Mouse (Mus musculus) forebrain, embryonic 10.5 days (tissue): ENCODE results near the gene Rnf187. TPM values are rescaled to one million over a fixed set of nuclear protein-coding genes. Genes with fewer than 3 reads are reported as not detected.
A peak's percentile ranks its signal among the peaks of the same experiment; 100 is the strongest.

Source experiments
- DNase-seq: peaks from one replicate; pipeline ENCODE4 v3.0.0-alpha.2; 2017; ENCODE audit warnings: low spot score; ENCODE audit errors: extremely low spot score
- H3K27ac ChIP-seq: fragments of 300-500 bp; sonication (generic); 2 replicates; pipeline ENCODE4 v1.5.1; 2016; ENCODE audit warnings: mild to moderate bottlenecking
- H3K27me3 ChIP-seq: fragments of 300-500 bp; sonication (generic); 2 replicates; pipeline ENCODE4 v1.6.1; 2016; ENCODE audit warnings: mild to moderate bottlenecking; ENCODE audit not compliant: poor library complexity, severe bottlenecking
- H3K36me3 ChIP-seq: fragments of 300-500 bp; sonication (generic); replicated peaks from 2 replicates; pipeline ENCODE4 v1.6.1; 2016; ENCODE audit warnings: mild to moderate bottlenecking, moderate library complexity
- H3K4me1 ChIP-seq: fragments of 300-500 bp; sonication (generic); 2 replicates; pipeline ENCODE4 v1.6.1; 2016
- H3K4me3 ChIP-seq: fragments of 300-500 bp; sonication (generic); 2 replicates; pipeline ENCODE4 v1.5.1; 2016; ENCODE audit warnings: mild to moderate bottlenecking, moderate library complexity
- H3K9me3 ChIP-seq: fragments of 300-500 bp; sonication (generic); 2 replicates; pipeline ENCODE4 v1.6.1; 2016; ENCODE audit warnings: mild to moderate bottlenecking, moderate library complexity
- WGBS: fragments of 180-500 bp; shearing (Covaris S2); methylation state at CpG from one replicate; pipeline ENCODE4 v1.1.7; 2016; 5-methylcytosine and 5-hydroxymethylcytosine counted together
- microRNA-seq: library from miRNA; unstranded; fragments of <30 nt; microRNA quantifications from one replicate; pipeline ENCODE4, GENCODE M21; 2017
- polyA plus RNA-seq: library from polyadenylated mRNA; unstranded; fragments of >200 nt; fragmentation: Nextera tagmentation; extraction: Ambion mirVana; gene quantifications from 2 replicates; pipeline ENCODE4 v1.2.1, GENCODE M21; 2016

The Rnf187 gene
- polyA plus RNA-seq, 1 experiment from 2014 or later, result 265 TPM

DNA sequence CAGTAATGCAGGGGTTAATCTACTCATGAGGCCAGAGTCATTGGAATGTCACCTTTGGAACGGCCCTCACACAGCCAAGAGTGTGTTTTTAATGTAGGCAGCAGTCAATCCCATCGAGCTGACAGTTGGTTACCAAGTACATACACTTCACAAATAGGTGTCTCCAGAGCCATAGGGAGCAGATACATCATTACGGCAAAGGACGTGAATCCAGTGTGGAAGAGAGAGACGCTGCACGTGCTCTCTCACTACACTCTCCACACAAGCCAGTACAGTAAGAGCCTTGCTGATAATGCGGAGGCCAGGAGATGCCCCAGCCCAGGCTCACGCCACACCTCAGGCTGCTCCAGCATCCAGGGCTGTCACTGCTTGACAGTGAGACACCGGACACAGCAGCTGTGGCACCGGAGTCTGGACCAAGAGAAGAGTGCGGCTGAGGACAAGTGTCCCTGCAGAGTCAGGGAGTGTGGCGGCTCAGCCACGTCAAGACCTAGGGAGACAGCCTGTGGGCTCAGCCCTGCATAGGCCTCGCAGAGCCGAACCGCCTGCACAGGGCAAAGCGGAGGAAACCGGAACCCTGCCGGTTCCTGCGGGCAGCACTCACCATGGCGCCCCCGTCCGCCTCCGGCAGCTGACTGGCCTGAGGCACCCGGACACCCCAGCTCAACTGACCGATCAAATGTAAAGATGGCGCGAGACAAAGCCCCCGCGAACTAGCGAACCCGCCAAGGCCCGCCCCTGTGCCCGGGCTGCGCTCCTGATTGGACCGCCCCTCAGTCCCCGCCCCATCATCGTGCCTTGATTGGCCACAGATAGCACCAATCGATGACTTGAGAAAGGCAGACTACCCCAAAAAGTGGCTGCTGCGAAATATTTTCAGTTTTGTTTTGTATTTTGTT lies 35.0 kb downstream of the Rnf187 start, which contains the start of gene Zfp39:
Gene Zfp39, minus strand, starts transcription at position 715 of the 899 bp plus-strand sequence.
- under 1% methylated on average over 40 of the region's 40 CpGs for WGBS
- H3K4me1 ChIP-seq, result peaks cover 16% of the 10 kb centered on the region

DNA sequence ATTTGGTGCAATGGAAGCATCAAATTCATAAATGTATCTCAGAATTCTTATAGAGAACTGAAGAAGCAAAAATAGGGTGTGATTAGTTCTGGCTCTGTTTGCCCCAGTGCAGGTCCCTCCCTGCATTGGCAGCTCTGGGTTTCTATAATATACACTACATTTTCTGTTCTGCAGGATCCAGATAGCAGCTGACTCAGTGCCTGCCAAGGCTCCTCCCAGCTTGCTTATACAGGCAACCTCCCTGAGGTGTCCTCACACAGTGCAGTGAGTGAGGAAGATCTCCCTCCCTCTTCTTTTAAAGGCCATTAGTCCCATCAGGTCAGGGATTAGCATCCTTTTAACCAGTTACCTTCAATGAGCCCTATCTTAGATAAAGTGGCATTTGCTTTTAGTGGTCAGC lies 37.6 kb downstream of the Rnf187 start:
- H3K36me3 ChIP-seq, result peaks cover 59% of the 10 kb centered on the region
- no peaks in the 10 kb centered on the region for H3K9me3 ChIP-seq
- H3K27me3 ChIP-seq, result no peaks in the 10 kb centered on the region
- no peak for DNase-seq
- no peak overlapping the region for H3K4me3 ChIP-seq
- H3K4me1 ChIP-seq, result peaks cover 16% of the 10 kb centered on the region
- H3K27ac ChIP-seq, result no peak overlapping the region

More for the DNA sequence above, 35.0 kb downstream of the Rnf187 start, which contains the start of gene Zfp39:
- H3K36me3 ChIP-seq, result peaks cover 35% of the 10 kb centered on the region
- peak within 1 kb of the TSS; percentile 95 for H3K27ac ChIP-seq
- DNase-seq, result peak; percentile 96
- H3K4me3 ChIP-seq, result peak within 1 kb of the TSS; percentile 88
- H3K9me3 ChIP-seq, result no peaks in the 10 kb centered on the region
- H3K27me3 ChIP-seq, result no peaks in the 10 kb centered on the region

DNA sequence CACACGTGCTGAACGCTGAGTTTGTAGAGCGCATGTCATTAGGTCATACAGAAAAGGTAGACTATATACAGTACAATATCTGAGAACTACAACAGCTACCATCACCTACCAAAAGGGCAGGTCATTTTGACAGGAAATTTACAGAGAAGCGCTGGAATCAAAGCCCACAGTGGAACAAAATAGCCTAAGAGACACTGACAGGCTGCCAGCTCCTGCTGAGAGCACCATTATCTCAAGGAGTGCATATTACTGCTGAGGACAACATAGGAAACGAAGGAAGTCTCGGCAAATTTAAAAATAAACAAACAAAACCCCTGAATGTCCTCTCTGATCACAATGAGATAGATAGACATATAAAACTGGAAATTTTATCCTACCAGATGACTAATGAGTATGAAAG lies 41.2 kb downstream of the Rnf187 start:
- WGBS, result 88% methylated on average over 6 of the region's 6 CpGs
- H3K9me3 ChIP-seq, result no peaks in the 10 kb centered on the region
- peaks cover 2% of the 10 kb centered on the region; the same call in 1 of the 2 replicates for H3K4me1 ChIP-seq
- peaks cover 88% of the 10 kb centered on the region for H3K36me3 ChIP-seq
- no peak overlapping the region for H3K27ac ChIP-seq
- H3K4me3 ChIP-seq, result no peak overlapping the region
- H3K27me3 ChIP-seq, result no peaks in the 10 kb centered on the region
- no peak for DNase-seq

- no peak for DNase-seq
- no peak overlapping the region for H3K27ac ChIP-seq
- no peaks in the 10 kb centered on the region for H3K27me3 ChIP-seq
- no peaks in the 10 kb centered on the region for H3K4me1 ChIP-seq
- H3K4me3 ChIP-seq, result no peak overlapping the region
- WGBS, result 81% methylated on average over 6 of the region's 6 CpGs
- no peaks in the 10 kb centered on the region for H3K9me3 ChIP-seq
- peaks cover 90% of the 10 kb centered on the region for H3K36me3 ChIP-seq
These were observed 44.3 kb downstream of the Rnf187 start for GRCm38 (mm10) chr11:58894456-58894855.

DNA sequence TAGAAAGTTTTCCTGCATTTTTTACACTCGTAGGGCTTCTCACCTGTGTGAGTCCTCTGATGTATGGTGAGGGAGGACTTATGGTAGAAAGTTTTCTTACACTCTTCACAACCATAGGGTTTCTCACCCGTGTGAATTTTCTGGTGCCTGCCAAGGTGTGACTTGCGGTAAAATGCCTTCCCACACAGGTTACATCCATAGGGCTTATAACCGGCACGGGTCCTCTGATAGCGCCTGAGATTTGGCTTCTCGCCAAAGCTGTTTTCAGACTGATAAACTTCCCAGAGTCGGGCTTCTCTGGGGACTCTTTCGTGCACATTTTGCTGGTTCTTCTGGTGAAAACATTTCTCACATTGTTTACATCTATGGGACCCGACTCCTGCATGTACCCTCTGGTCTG lies 48.2 kb downstream of the Rnf187 start:
- Histone ChIP-seq H3K36me3 (peaks cover 75% of the 10 kb centered on the region), H3K9me3 (no peaks in the 10 kb centered on the region)

GRCm38 (mm10) chr11:58883756-58884155 lies 55.0 kb downstream of the Rnf187 start:
- 90% methylated on average over 8 of the region's 8 CpGs for WGBS
- no peak for DNase-seq
- Histone ChIP-seq H3K36me3 (peaks cover 53% of the 10 kb centered on the region), H3K27ac (no peak overlapping the region), H3K27me3 (no peaks in the 10 kb centered on the region), H3K9me3 (no peaks in the 10 kb centered on the region), H3K4me3 (no peak overlapping the region), H3K4me1 (no peaks in the 10 kb centered on the region)

More for the DNA sequence above, 48.2 kb downstream of the Rnf187 start:
- H3K4me3 ChIP-seq, result no peak overlapping the region
- no peak overlapping the region for H3K27ac ChIP-seq
- 96% methylated on average over 10 of the region's 10 CpGs for WGBS
- H3K27me3 ChIP-seq, result no peaks in the 10 kb centered on the region
- H3K4me1 ChIP-seq, result no peaks in the 10 kb centered on the region
- DNase-seq, result no peak

Small RNAs within 50 kb of the gene (microRNA-seq; reads per million reads assigned to microRNA genes)
- not detected for gene Gm44313

Other genes starting within 250 kb of the Rnf187 start
- not detected in 2 replicates for gene Olfr319, start 239.8 kb downstream of the Rnf187 start, polyA plus RNA-seq
- gene Olfr318, start 214.9 kb downstream of the Rnf187 start, polyA plus RNA-seq, result not detected in 2 replicates
- gene Olfr317, start 199.7 kb downstream of the Rnf187 start, polyA plus RNA-seq, result not detected in 2 replicates
- not detected in 2 replicates for gene Olfr316, start 186.2 kb downstream of the Rnf187 start, polyA plus RNA-seq
- not detected in 2 replicates for gene Olfr315, start 165.7 kb downstream of the Rnf187 start, polyA plus RNA-seq
- not detected in 2 replicates for gene Olfr314, start 156.0 kb downstream of the Rnf187 start, polyA plus RNA-seq
- gene Fam183b, start 137.0 kb downstream of the Rnf187 start, polyA plus RNA-seq, result 1.0 and 1.9 TPM in 2 replicates
- not detected in 2 replicates for gene Olfr313, start 123.9 kb downstream of the Rnf187 start, polyA plus RNA-seq
- gene Olfr312, start 109.7 kb downstream of the Rnf187 start, polyA plus RNA-seq, result not detected in 2 replicates
- not detected in 2 replicates for gene Olfr311, start 99.7 kb downstream of the Rnf187 start, polyA plus RNA-seq
- gene Gm12258, start 91.8 kb downstream of the Rnf187 start, polyA plus RNA-seq, result 8.9 and 9.3 TPM in 2 replicates
- gene 2810021J22Rik, start 71.7 kb downstream of the Rnf187 start, polyA plus RNA-seq, result 9.3 and 9.4 TPM in 2 replicates
- gene Zfp39, start 34.7 kb downstream of the Rnf187 start, polyA plus RNA-seq, result 5.8 and 6.4 TPM in 2 replicates
- 0.05 TPM in 1 of 2 replicates, not detected in the other for gene Btnl10, start 21.0 kb downstream of the Rnf187 start, polyA plus RNA-seq
- 22.7 and 36.5 TPM in 2 replicates for gene Hist3h2ba, start 10.0 kb upstream of the Rnf187 start, polyA plus RNA-seq
- gene Hist3h2a, start 15.8 kb upstream of the Rnf187 start, polyA plus RNA-seq, result 15.1 and 19.4 TPM in 2 replicates
- gene Trim17, start 15.8 kb upstream of the Rnf187 start, polyA plus RNA-seq, result 0.19 and 0.31 TPM in 2 replicates
- gene Trim11, start 39.2 kb upstream of the Rnf187 start, polyA plus RNA-seq, result 18.5 and 19.6 TPM in 2 replicates
- gene Obscn, start 197.5 kb upstream of the Rnf187 start, polyA plus RNA-seq, result 0.01 TPM in 1 of 2 replicates, not detected in the other
- 5.2 and 6.1 TPM in 2 replicates for gene Iba57, start 224.8 kb upstream of the Rnf187 start, polyA plus RNA-seq
- not detected in 2 replicates for gene Gjc2, start 244.3 kb upstream of the Rnf187 start, polyA plus RNA-seq